Mouse (Mus musculus) right cerebral cortex, postnatal 25 days (tissue): ENCODE measurements at regions not wholly inside any gene's neighbourhood (a gene's known extent, or its start where the extent isn't known, plus 50 kb on each side); places are given as distances from the start of the nearest gene placed in this dataset.

ENCODE experiments used
- DNase-seq: peaks from one replicate; pipeline ENCODE4 v3.0.0; 2022

DNA sequence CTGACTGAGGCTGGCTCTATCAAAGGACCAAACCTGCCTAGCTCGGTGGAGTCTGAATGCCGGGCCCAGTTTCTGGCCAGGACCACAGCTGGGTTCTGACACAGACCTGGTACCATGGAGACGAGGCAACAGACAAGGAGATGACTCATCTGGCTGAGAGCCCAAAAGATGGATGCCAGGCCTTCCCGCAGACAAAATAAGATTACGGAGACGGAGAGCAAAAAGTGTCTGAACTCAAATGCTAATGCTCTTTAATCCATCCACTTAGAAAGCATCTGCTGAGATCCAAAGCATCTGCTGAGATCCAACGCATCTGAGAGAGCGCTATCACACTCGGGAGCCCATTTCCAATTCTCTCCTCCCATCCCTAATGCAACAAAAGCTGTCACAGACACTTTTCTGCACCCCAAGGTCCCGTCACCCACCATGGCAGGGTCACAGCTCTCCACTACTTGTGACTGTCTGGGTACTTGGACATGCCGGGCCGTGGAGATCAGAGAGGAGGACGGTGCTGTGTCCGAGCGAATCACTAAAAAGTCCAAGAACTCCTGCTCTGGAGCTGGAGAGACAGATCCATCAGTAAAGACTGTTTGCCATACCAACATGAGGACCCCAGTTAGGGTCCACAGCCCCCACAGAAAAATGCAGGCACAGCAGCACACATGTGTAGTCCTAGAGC lies 278.3 kb upstream of the Sulf2 start:
- peak; percentile 69 for DNase-seq

DNA sequence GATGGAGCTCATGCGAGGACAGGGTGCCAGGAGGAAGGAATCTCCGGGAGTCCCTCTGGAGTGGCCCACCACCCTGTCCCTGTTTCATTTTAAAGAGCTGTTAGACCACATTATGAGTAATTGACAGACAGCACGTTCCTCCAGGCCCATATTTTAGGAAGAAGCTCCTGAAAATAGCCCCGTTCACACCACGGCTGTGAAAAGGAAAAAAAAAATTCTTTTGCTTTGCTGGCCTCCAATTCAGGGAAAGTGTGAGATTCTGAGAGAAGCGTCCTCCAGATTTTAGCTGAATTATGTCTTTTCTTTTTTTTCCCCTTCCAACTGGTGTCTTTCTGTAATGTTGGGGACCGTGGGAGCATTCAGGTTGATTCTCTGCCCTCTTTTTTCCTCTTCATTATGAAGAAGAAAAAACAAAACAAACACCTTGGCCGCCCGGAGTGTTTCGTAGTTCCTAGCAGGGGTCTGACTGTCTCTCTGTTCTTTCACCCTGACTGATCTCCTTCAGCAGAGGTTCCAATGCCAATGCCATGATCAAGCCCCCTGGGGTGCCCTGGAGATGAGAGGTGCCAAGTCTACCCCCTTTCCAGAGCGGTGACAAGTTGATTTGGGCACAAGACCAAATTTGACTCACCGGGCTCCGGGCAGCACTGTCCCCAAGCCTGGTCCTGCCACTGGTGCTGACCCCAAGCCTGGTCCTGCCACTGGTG lies 277.6 kb upstream of the Sulf2 start:
- peak; percentile 19 for DNase-seq

DNA sequence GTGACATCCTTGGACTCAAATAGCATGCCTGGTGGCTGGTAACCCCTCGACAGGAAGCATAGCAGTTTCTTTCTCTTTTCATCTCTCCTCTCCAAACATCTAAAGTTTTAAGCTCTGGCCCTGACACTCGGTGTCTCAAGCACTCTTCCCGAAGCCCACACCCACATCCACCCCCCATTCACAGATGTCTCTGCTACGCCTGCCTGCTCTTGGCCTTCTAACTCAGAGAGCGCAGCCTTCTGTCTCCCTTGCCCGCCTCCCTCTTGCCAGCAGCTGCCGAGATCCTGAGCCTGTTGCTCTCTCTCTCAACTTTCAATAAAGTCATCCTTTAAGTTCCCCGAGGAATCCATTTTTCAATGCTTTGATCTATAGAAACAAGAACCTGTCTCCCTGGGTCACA lies 277.1 kb upstream of the Sulf2 start:
- no peak for DNase-seq

DNA sequence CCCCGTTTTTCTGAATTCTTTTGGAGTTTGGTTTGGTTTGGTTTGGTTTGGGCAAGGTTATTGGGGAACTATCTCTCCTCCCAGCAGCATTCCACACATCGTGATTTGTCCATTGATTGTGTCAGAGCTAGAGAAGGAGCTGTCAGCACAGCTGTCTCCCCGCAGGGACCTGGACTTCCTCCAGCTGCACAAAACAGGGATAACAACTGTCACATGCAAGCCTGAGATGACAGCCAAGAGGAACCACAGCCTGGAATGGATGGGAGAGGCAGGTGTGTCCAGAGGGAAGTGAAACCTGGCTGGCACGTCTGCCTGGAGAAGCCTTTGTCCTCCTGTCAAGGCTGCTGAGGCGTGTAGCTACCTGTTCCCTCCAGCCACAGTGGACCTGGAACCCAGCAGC lies 274.5 kb upstream of the Sulf2 start:
- DNase-seq: no peak

DNA sequence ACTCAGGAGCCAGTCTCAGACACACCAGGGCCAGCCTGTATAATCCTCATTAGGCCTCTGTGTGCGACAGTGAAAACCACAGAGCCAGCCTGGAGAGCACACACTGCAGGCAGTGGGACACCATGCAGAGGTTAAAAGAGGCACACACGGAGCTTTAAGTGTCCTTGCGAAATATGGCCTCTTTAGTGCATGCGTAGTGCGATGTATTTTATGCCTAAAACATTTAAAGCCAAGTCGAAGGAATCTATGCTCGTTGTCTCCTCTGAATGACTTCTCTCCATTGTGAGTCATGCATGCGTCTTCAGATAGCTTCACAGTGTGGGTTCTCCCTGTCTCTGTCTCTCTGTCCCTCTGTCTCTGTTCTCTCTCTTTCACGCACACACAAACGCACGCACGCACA lies 274.0 kb upstream of the Sulf2 start:
- DNase-seq: no peak

DNA sequence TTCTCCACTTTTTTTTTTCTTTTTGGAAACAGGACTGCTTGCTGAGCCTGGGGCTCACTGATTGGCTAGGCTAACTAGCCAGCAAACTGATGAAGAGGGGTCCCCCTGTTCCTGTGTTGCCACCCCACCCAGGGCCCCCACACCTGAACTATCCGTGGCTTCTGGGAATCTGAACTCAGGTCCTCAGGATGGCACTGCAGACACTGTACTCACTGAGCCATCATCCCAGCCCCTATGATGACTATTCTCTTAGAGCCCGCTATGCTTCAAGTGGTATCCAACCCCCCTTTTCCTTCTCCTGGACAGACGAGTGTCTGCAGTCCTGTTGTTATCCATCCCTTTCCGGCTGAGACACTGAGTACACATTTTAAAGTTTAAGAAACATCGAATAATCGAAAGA lies 271.9 kb upstream of the Sulf2 start:
- no peak for DNase-seq

DNA sequence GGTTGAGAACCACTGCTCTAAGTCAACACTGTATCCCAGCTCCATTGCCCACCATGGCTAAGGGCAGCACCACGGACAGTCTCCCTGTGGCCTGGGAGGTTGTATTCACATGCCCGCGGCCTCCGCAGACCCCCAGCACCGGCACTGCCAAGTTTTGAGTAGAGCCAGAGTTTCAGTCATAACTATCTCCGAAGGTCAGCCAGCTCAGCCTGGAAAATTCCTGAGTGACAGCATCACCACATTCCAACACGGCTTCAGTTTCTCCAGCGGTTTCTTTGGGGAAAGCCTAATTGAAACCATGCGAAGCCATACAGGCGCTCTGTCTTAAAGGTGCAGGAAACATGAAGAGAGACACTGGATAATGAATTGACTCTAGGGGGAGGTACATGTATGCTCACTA lies 271.5 kb upstream of the Sulf2 start:
- DNase-seq: no peak

DNA sequence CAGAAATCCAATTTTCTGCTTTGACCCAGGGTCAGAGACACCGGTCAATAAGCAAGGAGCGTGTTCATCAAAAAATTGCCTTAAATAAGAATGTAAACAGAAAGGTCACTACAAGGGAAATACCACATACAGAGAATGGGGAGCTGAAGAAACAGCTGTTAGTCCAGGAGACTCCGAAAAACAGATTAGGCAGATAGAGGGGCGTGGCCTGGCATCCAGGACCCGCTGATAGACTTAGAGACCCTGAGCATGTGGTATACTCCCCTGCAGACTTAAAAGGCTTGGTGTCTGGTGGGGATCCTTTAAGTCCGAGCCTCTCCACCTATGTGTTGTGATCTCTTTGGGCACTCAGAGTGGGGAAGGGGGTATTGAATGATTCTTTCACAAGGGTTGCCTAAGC lies 271.0 kb upstream of the Sulf2 start:
- no peak for DNase-seq

DNA sequence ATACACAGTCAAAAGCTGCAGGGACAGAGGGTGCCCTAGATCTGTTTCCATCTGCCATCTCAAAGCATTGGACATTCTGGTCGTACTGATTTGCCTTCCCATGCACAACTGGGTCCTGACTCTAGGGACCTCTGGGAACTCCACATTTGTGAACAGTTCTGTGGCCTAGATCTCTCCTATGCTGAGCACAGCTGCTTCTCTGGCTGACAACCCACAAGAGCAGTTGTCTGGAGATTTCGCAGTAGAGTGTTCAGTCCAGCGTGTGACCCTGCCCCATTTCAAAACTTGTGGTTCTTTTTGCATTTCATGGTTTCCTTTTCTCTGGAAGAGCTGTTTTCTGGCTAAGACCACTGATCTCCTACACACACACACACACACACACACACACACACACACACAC lies 269.7 kb upstream of the Sulf2 start:
- DNase-seq: no peak

DNA sequence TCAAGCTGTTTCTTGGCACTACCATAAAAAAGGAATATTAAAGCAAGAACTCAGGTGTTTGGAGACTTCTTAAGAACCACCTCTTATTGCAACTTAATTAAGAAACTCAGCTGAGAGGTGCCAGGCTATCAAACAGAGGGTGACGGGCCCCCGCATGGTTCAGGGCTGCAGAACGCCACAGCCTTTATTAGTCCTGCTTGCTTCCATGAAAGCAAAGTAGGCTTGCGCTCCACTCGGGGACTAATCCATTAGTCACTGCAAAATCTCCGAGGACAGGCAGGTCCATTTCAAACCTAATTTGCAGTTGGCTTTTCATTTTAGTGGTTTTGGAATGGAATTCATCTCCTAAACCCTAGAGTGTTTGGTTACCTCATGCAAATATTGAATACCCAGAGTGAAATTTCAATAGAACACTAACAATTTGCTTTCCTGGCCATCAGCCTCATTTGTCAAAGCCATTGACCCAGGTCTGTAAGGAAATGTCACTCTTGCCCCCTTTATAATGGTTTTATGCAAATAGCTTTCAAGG lies 267.7 kb upstream of the Sulf2 start:
- DNase-seq: no peak

DNA sequence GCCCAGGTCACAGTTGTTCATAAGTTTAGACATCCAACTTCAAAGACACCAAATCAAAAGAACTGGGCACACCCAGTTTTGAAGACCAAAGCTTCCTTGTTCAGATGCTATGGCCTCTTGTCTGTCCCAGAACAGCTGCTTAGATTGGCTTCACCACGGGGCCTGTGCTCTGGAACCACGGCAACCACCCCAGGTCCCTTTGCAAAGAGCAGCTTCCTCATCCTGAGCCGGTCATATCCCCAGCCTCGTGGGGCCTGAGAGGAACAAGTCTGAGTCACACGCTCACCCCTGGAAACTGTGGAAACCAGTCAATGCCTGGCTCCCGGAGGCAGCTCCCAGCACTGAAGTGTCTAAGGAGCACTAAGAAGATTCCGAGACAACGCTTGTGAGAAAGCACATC lies 264.8 kb upstream of the Sulf2 start:
- DNase-seq: no peak

DNA sequence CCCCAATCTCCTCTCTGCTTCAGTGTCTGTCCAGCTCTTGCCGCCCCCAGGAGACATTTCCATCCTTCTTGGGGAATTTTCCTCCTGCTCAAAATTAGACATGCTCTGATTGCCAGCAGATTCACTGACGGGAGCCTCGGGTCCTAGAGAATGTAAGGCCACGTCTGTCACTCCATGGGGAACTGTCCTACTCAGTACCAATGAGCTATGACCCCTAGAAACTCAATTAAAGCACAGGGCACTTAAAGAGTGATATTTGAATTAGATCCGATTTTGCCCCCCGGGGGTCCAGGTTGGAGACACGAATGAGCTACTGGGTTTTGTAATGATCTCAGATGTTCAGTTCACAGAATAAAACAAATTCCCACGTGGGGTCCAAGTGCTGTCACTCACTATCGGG lies 263.8 kb upstream of the Sulf2 start:
- DNase-seq: no peak

DNA sequence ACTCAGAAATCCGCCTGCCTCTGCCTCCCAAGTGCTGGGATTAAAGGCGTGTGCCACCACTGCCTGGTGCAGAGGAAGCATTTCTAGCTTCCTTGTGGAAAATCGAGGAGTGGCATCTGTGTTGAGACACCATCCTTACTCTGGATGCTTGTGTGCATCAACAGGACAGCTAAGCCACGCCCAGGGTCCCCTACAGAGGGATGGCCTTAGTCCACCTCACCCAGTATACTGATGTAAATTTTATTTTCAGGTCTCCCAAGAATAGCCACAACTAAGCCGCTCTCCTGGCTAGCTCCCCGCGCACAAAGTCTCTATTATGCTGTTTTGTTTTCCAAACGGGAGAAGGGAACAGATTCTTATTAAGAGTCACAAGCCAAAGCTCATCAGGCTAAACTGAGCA lies 262.8 kb upstream of the Sulf2 start:
- no peak for DNase-seq

DNA sequence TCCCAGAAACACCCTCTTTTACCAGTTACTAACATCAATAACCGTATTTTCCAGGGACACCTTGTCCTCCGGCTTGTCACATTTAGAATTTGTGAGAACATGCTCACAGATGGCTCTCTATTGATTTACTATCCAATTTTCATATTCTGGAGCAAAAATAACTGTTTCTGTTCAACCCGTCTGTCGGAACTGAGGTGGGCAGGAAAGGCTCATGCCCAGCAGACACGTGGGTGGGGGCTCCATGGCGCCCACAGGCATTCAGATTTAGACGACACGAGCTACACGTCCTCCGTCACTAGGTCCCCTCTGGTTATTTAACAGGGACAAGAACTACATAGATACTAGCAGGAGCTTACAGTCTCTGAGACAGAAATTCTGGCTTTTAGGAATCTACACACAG lies 262.2 kb upstream of the Sulf2 start:
- peak; percentile 77 for DNase-seq

DNA sequence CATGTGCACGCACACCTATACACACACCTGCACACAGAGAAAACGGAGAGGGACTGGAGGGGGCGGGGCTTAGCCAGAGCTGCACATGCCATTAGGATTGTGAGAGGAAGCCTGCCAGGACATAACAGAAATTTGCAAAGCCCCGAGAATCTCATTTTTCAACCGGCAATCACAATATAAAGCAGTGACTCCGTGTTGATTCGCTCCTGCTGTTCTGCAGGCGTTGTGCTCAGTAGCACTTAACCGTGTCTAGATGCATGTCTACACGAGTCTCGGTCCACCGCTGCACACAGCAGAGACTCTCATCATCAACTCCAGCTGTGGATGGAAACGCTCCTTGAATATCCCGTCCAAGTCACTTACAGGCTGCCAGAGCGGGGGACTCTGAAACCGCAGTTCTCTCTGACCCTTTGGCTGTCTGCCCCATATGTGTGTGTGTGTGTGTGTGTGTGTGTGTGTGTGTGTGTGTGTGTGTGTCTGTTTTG lies 260.1 kb upstream of the Sulf2 start:
- DNase-seq: no peak

DNA sequence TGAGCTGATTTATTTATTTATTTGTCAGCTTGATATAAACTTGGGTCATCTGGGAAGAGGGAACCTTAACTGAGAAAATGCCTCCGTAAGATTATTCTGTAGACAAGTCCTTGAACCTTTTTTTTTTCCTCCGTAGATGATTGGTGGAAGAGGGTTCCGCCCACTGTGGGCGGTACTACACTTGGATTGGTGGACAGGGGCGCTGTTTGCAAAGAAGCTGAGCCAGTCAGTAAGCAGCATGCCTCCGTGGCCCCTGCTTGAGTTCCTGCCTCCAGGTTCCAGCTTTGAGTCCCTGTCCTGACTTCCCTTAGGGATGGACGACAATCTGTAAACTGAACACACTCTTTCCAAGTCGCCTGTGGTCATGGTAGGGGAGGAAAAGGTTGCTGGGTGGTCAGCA lies 259.4 kb upstream of the Sulf2 start:
- DNase-seq: no peak

DNA sequence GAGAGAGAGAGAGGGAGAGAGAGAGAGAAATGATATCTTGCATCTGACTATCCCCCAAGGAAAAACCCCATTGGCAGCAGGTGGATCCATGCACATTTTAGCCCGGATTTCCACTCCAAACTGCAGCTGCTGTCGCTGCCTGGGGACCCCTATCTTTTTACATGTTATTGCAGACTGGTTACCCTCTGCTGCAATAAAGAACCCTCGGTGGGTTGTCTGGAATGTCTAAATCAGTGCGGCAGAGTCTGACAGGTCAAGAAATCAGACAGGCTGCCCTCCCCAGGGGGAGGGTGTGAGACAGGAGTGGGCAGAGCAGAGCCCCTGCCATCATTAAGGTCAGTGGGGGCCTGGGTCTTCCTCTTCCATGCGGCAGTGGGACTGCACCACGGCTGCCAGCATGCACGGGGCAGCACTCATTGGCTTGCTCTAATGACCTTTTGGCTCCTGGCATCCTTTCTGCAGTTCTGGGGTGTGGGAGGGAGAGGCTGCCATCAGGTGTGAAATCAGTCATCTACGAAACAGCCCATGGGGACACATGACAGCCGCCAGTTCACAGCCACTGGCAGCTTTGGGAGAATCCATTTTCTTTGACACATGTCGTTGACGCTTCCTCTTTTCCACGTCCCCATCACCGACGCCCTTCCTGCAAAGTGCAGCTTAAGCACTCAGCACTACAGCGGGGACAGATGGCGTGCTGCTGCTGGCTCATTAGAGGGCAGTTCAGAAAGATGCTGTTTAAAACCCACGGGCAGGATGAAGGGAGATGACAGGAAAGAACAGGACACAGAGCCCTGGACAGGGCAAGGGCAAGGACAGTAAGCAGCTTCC lies 256.8 kb upstream of the Sulf2 start:
- no peak for DNase-seq

DNA sequence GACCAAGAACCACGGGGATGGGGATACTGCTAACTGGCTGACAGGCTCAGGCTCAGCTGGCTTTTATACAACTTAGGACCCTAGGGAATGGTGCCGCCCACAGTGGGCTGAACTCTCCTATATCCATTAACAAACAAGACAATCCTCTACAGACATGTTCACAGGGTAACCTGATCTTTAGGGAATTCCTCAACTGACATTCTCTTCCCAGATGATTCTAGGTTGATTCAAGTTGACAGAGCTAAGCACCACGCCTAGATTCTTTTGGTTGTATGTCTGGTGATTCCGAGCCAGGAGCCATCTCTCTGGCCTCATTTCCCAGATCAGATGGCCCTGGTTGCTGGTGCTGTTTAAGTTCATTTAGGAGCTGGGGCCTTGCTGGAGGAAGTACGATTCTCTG lies 253.9 kb upstream of the Sulf2 start:
- DNase-seq: no peak

DNA sequence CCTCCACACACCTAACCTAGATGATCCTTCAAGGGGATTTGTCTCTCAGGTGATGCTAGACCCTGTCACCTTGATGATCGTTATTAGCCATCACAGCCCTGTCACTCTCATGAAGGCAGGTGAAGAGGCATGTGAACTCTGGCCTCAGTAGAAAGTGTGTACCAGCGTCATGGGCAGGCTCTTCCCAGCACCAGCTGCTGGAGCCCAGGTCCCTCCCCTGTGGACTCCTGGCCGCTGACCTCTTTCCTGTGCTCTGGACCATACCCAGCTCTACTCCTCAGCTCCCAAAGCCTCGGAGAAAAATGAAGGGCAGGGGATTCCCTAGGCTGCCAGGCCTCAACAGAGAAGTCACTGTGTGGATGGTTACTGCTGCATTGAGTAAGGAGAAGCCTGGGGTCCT lies 253.3 kb upstream of the Sulf2 start:
- no peak for DNase-seq

DNA sequence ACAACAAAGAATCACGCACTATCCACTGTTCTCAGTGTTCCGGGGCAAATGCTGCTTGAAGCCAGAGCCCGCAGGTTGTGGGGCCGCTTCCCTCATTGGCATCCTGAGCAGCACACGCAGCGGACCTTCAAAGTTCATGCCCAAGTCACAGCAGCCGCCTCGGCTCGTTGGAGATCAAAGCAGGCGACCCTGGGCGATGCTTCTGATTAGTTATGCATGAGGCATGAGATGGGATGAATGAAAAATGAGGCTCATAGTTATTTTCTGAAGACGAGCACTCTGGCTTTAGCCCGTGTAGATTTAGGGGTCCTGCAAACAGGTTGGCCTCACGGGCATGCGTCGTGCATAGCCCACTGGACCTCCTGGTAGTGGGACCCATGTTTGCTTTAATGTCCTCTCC lies 252.5 kb upstream of the Sulf2 start:
- no peak for DNase-seq

DNA sequence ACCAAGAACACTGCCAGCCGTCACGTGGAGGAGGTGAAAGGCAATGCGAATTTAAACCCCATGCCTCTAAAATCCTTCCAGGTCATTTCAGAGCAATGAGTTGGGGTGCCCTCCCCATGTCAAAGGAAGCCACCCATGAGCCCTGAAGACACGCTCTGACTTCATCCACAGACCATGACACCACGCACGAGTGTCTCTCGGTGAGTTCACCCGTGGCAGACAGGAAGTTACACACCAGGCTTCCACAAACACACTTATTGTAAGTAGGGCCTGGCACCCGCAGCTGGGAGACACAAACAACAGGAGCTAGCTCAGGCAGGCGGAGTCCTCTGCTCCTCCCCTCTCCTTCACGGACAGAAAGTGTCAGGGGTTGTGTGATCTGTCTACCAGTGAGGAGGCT lies 251.4 kb upstream of the Sulf2 start:
- no peak for DNase-seq

DNA sequence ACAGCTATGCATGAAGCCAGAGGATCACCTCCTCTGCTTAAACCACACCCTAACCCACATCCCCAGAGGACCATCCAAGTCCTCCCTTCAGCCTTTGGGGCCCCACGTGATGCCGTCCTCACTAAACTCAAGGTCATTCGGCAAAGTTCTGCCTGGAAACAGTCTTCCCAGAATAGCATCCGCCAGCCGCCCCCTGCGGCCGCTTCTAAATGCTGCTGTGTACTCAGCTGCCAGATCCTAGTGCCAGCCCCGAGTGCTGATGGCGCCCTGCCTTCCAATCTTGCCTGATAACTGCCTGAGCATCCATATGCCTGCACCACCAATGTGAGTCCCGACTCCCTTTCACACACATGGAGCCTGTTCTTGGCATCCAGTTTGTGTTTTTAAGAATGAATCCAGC lies 247.9 kb upstream of the Sulf2 start:
- peak; percentile 68 for DNase-seq

DNA sequence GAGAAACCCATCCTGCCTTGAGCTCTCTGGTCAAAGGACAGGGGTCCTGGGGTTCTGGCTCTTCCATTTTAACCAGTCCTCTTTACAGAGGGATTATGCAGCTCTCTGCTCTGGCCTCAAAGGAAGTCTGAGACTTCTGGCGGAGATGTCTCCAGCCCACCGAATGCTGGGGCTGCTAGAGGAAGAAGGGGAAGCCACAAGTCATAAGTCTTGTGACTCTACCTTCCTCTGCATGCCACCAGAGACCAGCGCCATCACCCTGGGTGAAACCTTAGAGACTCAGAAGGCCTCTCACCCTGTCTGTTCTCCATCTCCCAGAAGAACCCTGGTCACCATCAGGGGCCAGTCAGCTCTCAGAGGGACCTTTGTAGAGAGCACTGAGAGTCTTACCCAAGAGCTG lies 246.4 kb upstream of the Sulf2 start:
- DNase-seq: no peak

DNA sequence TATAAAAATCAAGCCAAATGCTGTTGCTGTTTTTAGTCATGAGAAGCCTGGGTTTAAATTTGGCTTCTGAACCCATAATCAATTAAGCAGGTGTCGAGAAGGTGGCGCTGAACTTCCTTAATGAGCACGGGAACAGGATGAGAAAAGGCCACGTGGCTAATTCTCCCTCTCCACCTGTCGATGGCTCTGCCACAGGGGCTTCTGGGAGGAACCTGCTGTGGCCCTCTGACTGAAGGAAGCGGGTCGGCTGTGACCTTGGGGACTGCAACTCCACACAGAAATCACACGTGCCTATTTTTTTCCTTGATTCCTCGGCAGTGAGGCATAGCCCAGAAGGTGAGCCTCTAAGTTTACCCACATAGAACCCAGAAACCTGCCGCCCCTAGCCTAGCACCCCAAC lies 244.8 kb upstream of the Sulf2 start:
- no peak for DNase-seq
